Mouse (Mus musculus) neural tube, embryonic 15.5 days (tissue): ENCODE measurements around the gene Chrnb2. TPM values are rescaled to one million over a fixed set of nuclear protein-coding genes. Genes with fewer than 3 reads are reported as not detected.

ENCODE experiments used
- ATAC-seq: fragments of 200-750 bp; cut with Nextera tagmentation; 2 replicates; pipeline ENCODE4 v1.8.0; 2017; ENCODE audit warnings: mild to moderate bottlenecking, moderate TSS enrichment, moderate library complexity; ENCODE audit not compliant: low FRiP score
- H3K27ac ChIP-seq: fragments of 300-500 bp; sonication (generic); replicated peaks from 2 replicates; pipeline ENCODE4 v1.5.1; 2015; ENCODE audit warnings: mild to moderate bottlenecking, inconsistent platforms
- H3K27me3 ChIP-seq: fragments of 300-500 bp; sonication (generic); replicated peaks from 2 replicates; pipeline ENCODE4 v1.6.1; 2015; ENCODE audit warnings: inconsistent platforms
- H3K36me3 ChIP-seq: fragments of 300-500 bp; sonication (generic); 2 replicates; pipeline ENCODE4 v1.6.1; 2015; ENCODE audit warnings: inconsistent platforms
- H3K4me1 ChIP-seq: fragments of 300-500 bp; sonication (generic); 2 replicates; pipeline ENCODE4 v1.6.1; 2015; ENCODE audit warnings: inconsistent platforms
- H3K4me2 ChIP-seq: fragments of 300-500 bp; sonication (generic); 2 replicates; pipeline ENCODE4 v1.6.1; 2015; ENCODE audit warnings: inconsistent platforms, mild to moderate bottlenecking, moderate library complexity
- H3K4me3 ChIP-seq: fragments of 300-500 bp; sonication (generic); replicated peaks from 2 replicates; pipeline ENCODE4 v1.5.1; 2015; ENCODE audit warnings: mild to moderate bottlenecking, inconsistent platforms
- H3K9ac ChIP-seq: fragments of 300-500 bp; sonication (generic); replicated peaks from 2 replicates; pipeline ENCODE4 v1.6.1; 2015; ENCODE audit warnings: mild to moderate bottlenecking, inconsistent platforms
- H3K9me3 ChIP-seq: fragments of 300-500 bp; sonication (generic); replicated peaks from 2 replicates; pipeline ENCODE4 v1.6.1; 2016; ENCODE audit warnings: inconsistent platforms
- WGBS: fragments of 180-500 bp; shearing (Covaris S2); methylation state at CpG from one replicate; pipeline ENCODE4 v1.1.7; 2015; ENCODE audit warnings: mixed read lengths; 5-methylcytosine and 5-hydroxymethylcytosine counted together
- polyA plus RNA-seq: library from polyadenylated mRNA; unstranded; fragments of >200 nt; fragmentation: Nextera tagmentation; extraction: Ambion mirVana; gene quantifications from 2 replicates; pipeline ENCODE4 v1.2.1, GENCODE M21; 2015

Chrnb2 gene
- polyA plus RNA-seq, result 18.9 and 22.5 TPM in 2 replicates

- H3K9ac ChIP-seq, result peak within 1 kb of the TSS; percentile 75
- H3K4me2 ChIP-seq, result peak within 1 kb of the TSS; percentile 77
- peak within 1 kb of the TSS; percentile 86 for H3K27ac ChIP-seq
- peaks cover 46% of the 10 kb centered on the region for H3K4me1 ChIP-seq
- H3K36me3 ChIP-seq, result peaks cover 21% of the 10 kb centered on the region
- H3K4me3 ChIP-seq, result peak within 1 kb of the TSS; percentile 70
- H3K27me3 ChIP-seq, result no peaks in the 10 kb centered on the region
- WGBS, result under 1% methylated on average over 36 of the region's 36 CpGs
- peak; percentile 81 for ATAC-seq
- H3K9me3 ChIP-seq, result no peaks in the 10 kb centered on the region
Measured at GRCm38 (mm10) chr3:89764119-89764724, at the start of gene Chrnb2. TSS of gene Chrnb2 (minus strand) at chr3:89764632.

- Histone ChIP-seq H3K4me2 (no peak overlapping the region), H3K27me3 (no peaks in the 10 kb centered on the region), H3K4me3 (no peak overlapping the region), H3K27ac (no peak overlapping the region), H3K4me1 (no peaks in the 10 kb centered on the region), H3K36me3 (no peaks in the 10 kb centered on the region), H3K9ac (no peak overlapping the region), H3K9me3 (peaks cover 3% of the 10 kb centered on the region; the same call in 1 of the 2 replicates)
- 87% methylated on average over 7 of the region's 7 CpGs for WGBS
- no peak for ATAC-seq
Measured at GRCm38 (mm10) chr3:89814051-89814450, 49.6 kb upstream of the Chrnb2 start.

- Histone ChIP-seq H3K27me3 (no peaks in the 10 kb centered on the region), H3K9me3 (peaks cover 3% of the 10 kb centered on the region; the same call in 1 of the 2 replicates), H3K4me3 (no peak overlapping the region), H3K27ac (no peak overlapping the region), H3K4me2 (no peak overlapping the region), H3K4me1 (no peaks in the 10 kb centered on the region), H3K36me3 (no peaks in the 10 kb centered on the region), H3K9ac (no peak overlapping the region)
- WGBS, result 75% methylated on average over 3 of the region's 3 CpGs
- no peak for ATAC-seq
Measured at GRCm38 (mm10) chr3:89812166-89812565, 47.7 kb upstream of the Chrnb2 start.

- H3K4me3 ChIP-seq, result no peak overlapping the region
- no peak for ATAC-seq
- no peak overlapping the region for H3K4me2 ChIP-seq
- H3K9ac ChIP-seq, result no peak overlapping the region
- no peaks in the 10 kb centered on the region for H3K36me3 ChIP-seq
- no peaks in the 10 kb centered on the region for H3K4me1 ChIP-seq
- H3K9me3 ChIP-seq, result peaks cover 3% of the 10 kb centered on the region; the same call in 1 of the 2 replicates
- H3K27me3 ChIP-seq, result no peaks in the 10 kb centered on the region
- no peak overlapping the region for H3K27ac ChIP-seq
Measured at GRCm38 (mm10) chr3:89810841-89811240, 46.4 kb upstream of the Chrnb2 start.

DNA sequence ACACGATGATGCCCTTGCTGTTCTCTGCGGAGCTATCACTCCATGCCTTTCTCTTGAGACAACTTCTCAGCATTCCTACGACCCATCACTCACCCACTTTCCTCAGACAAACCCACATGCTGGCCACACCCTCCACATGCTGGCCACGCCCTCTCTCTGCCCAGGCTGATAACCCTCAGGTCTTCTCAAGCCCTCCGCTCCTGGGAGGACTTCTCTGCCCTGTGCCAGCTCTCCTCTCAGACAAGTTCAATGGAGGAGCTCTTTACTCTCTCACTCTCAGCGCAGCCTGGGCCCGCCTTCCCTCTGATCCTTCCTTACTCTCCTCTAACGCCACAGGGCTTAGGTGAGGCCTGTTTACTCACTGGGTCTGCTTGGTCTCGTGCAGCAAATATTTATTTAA is 44.2 kb upstream of the Chrnb2 start:
- 55% methylated on average over 9 of the region's 9 CpGs for WGBS

GRCm38 (mm10) chr3:89807881-89808280 is 43.4 kb upstream of the Chrnb2 start:
- Histone ChIP-seq H3K9me3 (peaks cover 3% of the 10 kb centered on the region; the same call in 1 of the 2 replicates), H3K27ac (no peak overlapping the region), H3K4me3 (no peak overlapping the region), H3K27me3 (no peaks in the 10 kb centered on the region), H3K36me3 (no peaks in the 10 kb centered on the region), H3K9ac (no peak overlapping the region), H3K4me1 (no peaks in the 10 kb centered on the region), H3K4me2 (no peak overlapping the region)
- 87% methylated on average over 5 of the region's 5 CpGs for WGBS
- no peak for ATAC-seq

More for the DNA sequence above, 44.2 kb upstream of the Chrnb2 start:
- Histone ChIP-seq H3K4me2 (no peak overlapping the region), H3K27ac (no peak overlapping the region), H3K36me3 (no peaks in the 10 kb centered on the region), H3K9me3 (peaks cover 3% of the 10 kb centered on the region; the same call in 1 of the 2 replicates), H3K9ac (no peak overlapping the region), H3K27me3 (no peaks in the 10 kb centered on the region), H3K4me1 (no peaks in the 10 kb centered on the region), H3K4me3 (no peak overlapping the region)
- no peak for ATAC-seq

DNA sequence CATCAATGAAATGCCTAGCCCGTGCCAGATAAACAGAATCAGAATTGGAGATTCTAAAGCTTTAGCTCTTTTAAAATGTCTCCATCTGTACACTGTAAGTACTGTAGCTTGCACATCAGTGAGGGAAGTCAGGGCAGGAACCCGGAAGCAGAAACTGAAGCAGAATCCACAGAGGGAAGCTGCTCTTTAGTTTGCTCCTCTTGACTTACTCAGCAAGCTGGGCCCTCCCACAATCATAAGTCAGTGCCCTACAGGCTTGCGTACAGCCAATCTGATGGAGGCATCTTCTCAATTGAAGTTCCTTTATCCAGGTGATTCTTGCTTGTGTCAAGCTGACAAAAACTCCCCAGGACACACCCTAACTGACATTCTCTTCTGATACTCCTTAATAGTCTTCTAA is 42.7 kb upstream of the Chrnb2 start:
- no peak for ATAC-seq
- H3K9me3 ChIP-seq, result peaks cover 3% of the 10 kb centered on the region; the same call in 1 of the 2 replicates
- H3K27me3 ChIP-seq, result no peaks in the 10 kb centered on the region
- no peaks in the 10 kb centered on the region for H3K4me1 ChIP-seq
- 93% methylated on average over 3 of the region's 3 CpGs for WGBS
- H3K27ac ChIP-seq, result no peak overlapping the region
- H3K4me3 ChIP-seq, result no peak overlapping the region
- no peak overlapping the region for H3K9ac ChIP-seq
- no peaks in the 10 kb centered on the region for H3K36me3 ChIP-seq
- H3K4me2 ChIP-seq, result no peak overlapping the region

DNA sequence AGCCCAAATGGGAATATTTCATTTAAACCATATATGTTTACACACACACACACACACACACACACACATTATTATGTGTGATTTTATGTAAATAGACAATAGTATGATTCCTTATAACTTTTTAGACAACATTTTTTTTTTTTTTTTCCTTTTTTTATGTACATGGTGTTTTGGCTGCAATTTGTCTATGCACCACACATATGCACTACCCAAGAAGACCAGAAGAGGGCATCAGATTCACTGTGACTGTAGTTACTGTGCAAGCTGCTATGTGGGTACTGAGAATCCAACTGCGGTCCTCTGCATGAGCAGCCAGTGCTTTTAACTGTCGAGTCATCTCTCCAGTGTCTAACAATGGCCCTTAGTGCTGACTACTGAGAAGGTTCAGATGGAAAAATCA is 42.3 kb upstream of the Chrnb2 start:
- Histone ChIP-seq H3K4me1 (no peaks in the 10 kb centered on the region), H3K9me3 (peaks cover 3% of the 10 kb centered on the region; the same call in 1 of the 2 replicates), H3K27ac (no peak overlapping the region), H3K27me3 (no peaks in the 10 kb centered on the region), H3K9ac (no peak overlapping the region), H3K4me3 (no peak overlapping the region), H3K4me2 (no peak overlapping the region), H3K36me3 (no peaks in the 10 kb centered on the region)
- 94% methylated on average over 2 of the region's 2 CpGs for WGBS
- ATAC-seq, result no peak

DNA sequence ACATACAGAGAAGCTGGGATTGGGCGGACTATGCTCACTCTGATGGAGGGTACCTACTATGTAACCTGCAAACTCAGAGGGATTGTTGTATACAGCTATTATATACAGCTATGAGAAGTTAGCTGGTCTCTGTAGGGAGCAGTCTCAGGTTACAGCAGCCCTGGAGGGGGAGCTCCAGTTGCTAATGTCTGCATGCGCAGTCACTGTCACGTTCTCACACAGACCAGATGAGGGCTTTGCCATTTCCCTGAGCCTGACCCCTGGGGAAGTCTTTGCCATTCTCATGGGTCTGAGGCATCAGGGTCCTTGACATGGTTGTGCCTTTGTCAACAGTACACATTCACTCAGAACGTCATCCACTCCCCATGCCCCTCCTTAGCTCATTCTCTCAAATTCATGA is 40.7 kb upstream of the Chrnb2 start:
- ATAC-seq, result no peak
- H3K4me2 ChIP-seq, result no peak overlapping the region
- peaks cover 2% of the 10 kb centered on the region; the same call in 1 of the 2 replicates for H3K9me3 ChIP-seq
- 68% methylated on average over 4 of the region's 4 CpGs for WGBS
- H3K9ac ChIP-seq, result no peak overlapping the region
- no peaks in the 10 kb centered on the region for H3K36me3 ChIP-seq
- no peaks in the 10 kb centered on the region for H3K27me3 ChIP-seq
- H3K4me3 ChIP-seq, result no peak overlapping the region
- H3K27ac ChIP-seq, result no peak overlapping the region
- no peaks in the 10 kb centered on the region for H3K4me1 ChIP-seq

- Histone ChIP-seq H3K27me3 (no peaks in the 10 kb centered on the region), H3K4me1 (peaks cover 4% of the 10 kb centered on the region; the same call in 1 of the 2 replicates), H3K4me2 (no peak overlapping the region), H3K9me3 (no peaks in the 10 kb centered on the region), H3K36me3 (no peaks in the 10 kb centered on the region), H3K27ac (no peak overlapping the region), H3K4me3 (no peak overlapping the region), H3K9ac (no peak overlapping the region)
- 78% methylated on average over 15 of the region's 15 CpGs for WGBS
- no peak for ATAC-seq
Measured at GRCm38 (mm10) chr3:89802876-89803275, 38.4 kb upstream of the Chrnb2 start.

DNA sequence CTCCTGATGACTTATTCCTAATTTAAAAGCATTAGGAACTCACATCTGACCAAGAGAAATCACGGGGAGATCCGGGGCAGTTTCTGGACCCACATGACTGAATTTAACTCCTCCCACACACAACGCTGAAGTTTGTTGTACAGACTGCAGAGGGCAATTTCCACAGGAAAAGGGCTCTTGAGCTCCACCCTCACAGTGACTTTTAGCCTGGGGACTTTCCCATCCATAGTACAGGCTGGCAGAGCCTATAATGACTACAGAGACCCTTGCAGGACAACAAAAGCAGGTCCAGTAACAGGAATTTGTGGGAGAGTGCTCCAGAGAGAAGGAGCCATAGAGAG is 37.0 kb upstream of the Chrnb2 start:
- ATAC-seq, result no peak
- no peak overlapping the region for H3K4me3 ChIP-seq
- H3K27ac ChIP-seq, result no peak overlapping the region
- no peaks in the 10 kb centered on the region for H3K9me3 ChIP-seq
- peaks cover 4% of the 10 kb centered on the region; the same call in 1 of the 2 replicates for H3K4me1 ChIP-seq
- no peak overlapping the region for H3K4me2 ChIP-seq
- H3K9ac ChIP-seq, result no peak overlapping the region
- H3K36me3 ChIP-seq, result no peaks in the 10 kb centered on the region
- WGBS, result 38% methylated on average over 3 of the region's 3 CpGs
- no peaks in the 10 kb centered on the region for H3K27me3 ChIP-seq

DNA sequence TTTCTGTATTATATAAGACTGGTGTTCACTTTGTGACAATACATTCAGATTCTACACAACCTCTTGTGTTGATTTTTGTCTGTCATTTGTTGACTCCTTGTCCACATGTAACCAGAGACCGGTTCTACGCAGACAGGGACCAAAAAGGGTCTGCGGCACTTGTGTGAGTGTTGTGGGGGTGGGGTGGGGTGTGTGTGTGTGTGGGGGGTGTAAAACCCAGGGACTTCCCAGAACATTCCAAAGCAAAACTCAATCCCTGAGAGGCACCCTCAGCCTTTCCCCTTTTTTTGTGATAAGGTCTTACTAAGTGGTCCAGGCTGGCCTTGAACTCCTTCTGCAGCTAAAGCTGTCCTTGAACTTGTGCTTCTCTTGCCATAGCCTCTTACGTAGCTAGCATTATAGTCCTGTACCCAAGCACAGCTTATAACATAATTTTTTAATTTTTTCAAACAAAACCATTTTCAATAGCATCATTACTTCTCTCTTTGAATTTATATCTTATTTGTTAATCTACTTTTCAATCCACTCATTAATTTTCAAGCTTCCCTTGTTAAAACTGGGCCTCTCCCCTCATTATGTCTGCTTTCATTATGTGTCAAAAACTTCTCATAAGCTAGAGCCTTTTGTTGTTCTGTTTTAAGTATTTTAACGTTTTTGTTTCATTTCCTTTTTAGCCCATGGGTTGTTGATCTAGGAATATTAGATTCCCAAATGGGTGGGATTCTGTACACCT is 36.5 kb upstream of the Chrnb2 start:
- 73% methylated on average over 5 of the region's 5 CpGs for WGBS
- H3K27me3 ChIP-seq, result no peaks in the 10 kb centered on the region
- no peak overlapping the region for H3K9ac ChIP-seq
- H3K9me3 ChIP-seq, result no peaks in the 10 kb centered on the region
- H3K4me1 ChIP-seq, result peaks cover 4% of the 10 kb centered on the region; the same call in 1 of the 2 replicates
- H3K27ac ChIP-seq, result no peak overlapping the region
- no peak for ATAC-seq
- H3K4me3 ChIP-seq, result no peak overlapping the region
- no peaks in the 10 kb centered on the region for H3K36me3 ChIP-seq
- H3K4me2 ChIP-seq, result no peak overlapping the region
